Mouse (Mus musculus) stomach, postnatal 0 days (tissue): Measurements from ENCODE around the gene Nrl. TPM values are rescaled to one million over a fixed set of nuclear protein-coding genes. Genes with fewer than 3 reads are reported as not detected.

Experiments used
- ATAC-seq: fragments of 200-750 bp; cut with Nextera tagmentation; 2 replicates; pipeline ENCODE4 v1.8.0; 2017; ENCODE audit not compliant: low FRiP score, low TSS enrichment
- DNase-seq: peaks from one replicate; pipeline ENCODE4 v3.0.0-alpha.2; 2016; ENCODE audit warnings: low spot score
- H3K27ac ChIP-seq: fragments of 300-500 bp; sonication (generic); replicated peaks from 2 replicates; pipeline ENCODE4 v1.5.1; 2014; ENCODE audit warnings: mild to moderate bottlenecking, control low read depth
- H3K27me3 ChIP-seq: fragments of 300-500 bp; sonication (generic); 2 replicates; pipeline ENCODE4 v1.6.1; 2014; ENCODE audit warnings: low read length; ENCODE audit not compliant: control insufficient read depth, insufficient read depth
- H3K36me3 ChIP-seq: fragments of 300-500 bp; sonication (generic); 2 replicates; pipeline ENCODE4 v1.6.1; 2014; ENCODE audit warnings: low read length, mixed read lengths; ENCODE audit not compliant: control insufficient read depth, insufficient read depth
- H3K4me1 ChIP-seq: fragments of 300-500 bp; sonication (generic); replicated peaks from 2 replicates; pipeline ENCODE4 v1.6.1; 2014; ENCODE audit warnings: antibody characterized with exemption; ENCODE audit not compliant: control insufficient read depth, insufficient read depth
- H3K4me2 ChIP-seq: fragments of 300-500 bp; sonication (generic); replicated peaks from 2 replicates; pipeline ENCODE4 v1.6.1; 2014; ENCODE audit warnings: low read depth, mild to moderate bottlenecking, control low read depth, moderate library complexity
- H3K4me3 ChIP-seq: fragments of 300-500 bp; sonication (generic); 2 replicates; pipeline ENCODE4 v1.5.1; 2014; ENCODE audit warnings: low read depth, low read length, control low read depth
- H3K9ac ChIP-seq: fragments of 300-500 bp; sonication (generic); 2 replicates; pipeline ENCODE4 v1.6.1; 2014; ENCODE audit warnings: mild to moderate bottlenecking, low read length, control low read depth, mixed read lengths
- H3K9me3 ChIP-seq: fragments of 300-500 bp; sonication (generic); 2 replicates; pipeline ENCODE4 v1.6.1; 2016; ENCODE audit warnings: low read length; ENCODE audit not compliant: control insufficient read depth
- CTCF ChIP-seq: IDR thresholded peaks from 2 replicates; pipeline ENCODE4 v1.5.1; 2016; ENCODE audit warnings: antibody characterized with exemption, low read depth, mild to moderate bottlenecking, moderate library complexity
- EP300 ChIP-seq: optimal IDR thresholded peaks from 2 replicates; pipeline ENCODE3; 2016; ENCODE audit warnings: antibody characterized with exemption
- WGBS: fragments of 180-500 bp; shearing (Covaris S2); extraction: QIAGEN DNeasy Blood & Tissue Kit; methylation state at CpG from one replicate; pipeline ENCODE4 v1.1.7; 2014; 5-methylcytosine and 5-hydroxymethylcytosine counted together
- polyA plus RNA-seq: library from polyadenylated mRNA; unstranded; fragments of >200 nt; fragmentation: Nextera tagmentation; extraction: Ambion mirVana; gene quantifications from 2 replicates; pipeline ENCODE4 v1.2.1, GENCODE M21; 2015

Nrl gene
- polyA plus RNA-seq, 1 experiment from 2014 or later = not detected

GRCm38 (mm10) chr14:55544334-55544733 is 19.6 kb upstream of the Nrl start:
- no peak overlapping the region for H3K9ac ChIP-seq
- ATAC-seq (no peak), DNase-seq (no peak)
- TF ChIP-seq CTCF (no peak), EP300 (no peak)
- no peak overlapping the region for H3K27ac ChIP-seq
- H3K9me3 ChIP-seq = no peaks in the 10 kb centered on the region
- 77% methylated on average over 9 of the region's 9 CpGs for WGBS
- peaks cover 37% of the 10 kb centered on the region for H3K36me3 ChIP-seq
- H3K4me3 ChIP-seq = no peak overlapping the region
- H3K27me3 ChIP-seq = no peaks in the 10 kb centered on the region
- peaks cover 2% of the 10 kb centered on the region; the same call in 1 of the 2 replicates for H3K4me1 ChIP-seq
- no peak overlapping the region for H3K4me2 ChIP-seq

GRCm38 (mm10) chr14:55542268-55542667 is 17.5 kb upstream of the Nrl start:
- WGBS = 94% methylated on average over 12 of the region's 12 CpGs
- no peaks in the 10 kb centered on the region for H3K27me3 ChIP-seq
- no peak overlapping the region for H3K4me3 ChIP-seq
- H3K4me2 ChIP-seq = no peak overlapping the region
- H3K9ac ChIP-seq = no peak overlapping the region
- no peak overlapping the region for H3K27ac ChIP-seq
- peaks cover 2% of the 10 kb centered on the region; the same call in 1 of the 2 replicates for H3K4me1 ChIP-seq
- H3K9me3 ChIP-seq = no peaks in the 10 kb centered on the region
- no peak for DNase-seq
- H3K36me3 ChIP-seq = peaks cover 22% of the 10 kb centered on the region
- no peak for TF ChIP-seq CTCF
- no peak for TF ChIP-seq EP300
- ATAC-seq = no peak

GRCm38 (mm10) chr14:55540787-55541321 is 16.1 kb upstream of the Nrl start:
- peak; percentile 84 for DNase-seq
- TF ChIP-seq CTCF (no peak), EP300 (no peak)

GRCm38 (mm10) chr14:55540067-55540786 is 15.4 kb upstream of the Nrl start, which contains the start of gene Pck2:
Pck2 (plus strand) TSS chr14:55540266.
- Histone ChIP-seq H3K4me2 (peak within 1 kb of the TSS; percentile 87), H3K4me1 (peaks cover 2% of the 10 kb centered on the region; the same call in 1 of the 2 replicates), H3K9ac (peak within 1 kb of the TSS; percentile 72), H3K9me3 (no peaks in the 10 kb centered on the region), H3K36me3 (peaks cover 17% of the 10 kb centered on the region), H3K27me3 (no peaks in the 10 kb centered on the region), H3K27ac (peak within 1 kb of the TSS; percentile 92), H3K4me3 (peak within 1 kb of the TSS; percentile 64)
- WGBS = under 1% methylated on average over 32 of the region's 32 CpGs
- DNase-seq (peak; percentile 88), ATAC-seq (peak; percentile 96)
- TF ChIP-seq EP300 (no peak), CTCF (peak; percentile 29)

More at GRCm38 (mm10) chr14:55540787-55541321, 16.1 kb upstream of the Nrl start:
- Histone ChIP-seq H3K4me1 (peaks cover 2% of the 10 kb centered on the region; the same call in 1 of the 2 replicates), H3K27me3 (no peaks in the 10 kb centered on the region), H3K4me2 (peak overlapping the region; percentile 87), H3K4me3 (peak overlapping the region; percentile 64), H3K9ac (peak overlapping the region; percentile 72), H3K9me3 (no peaks in the 10 kb centered on the region), H3K36me3 (peaks cover 20% of the 10 kb centered on the region), H3K27ac (peak overlapping the region; percentile 92)
- peak; percentile 59 for ATAC-seq
- WGBS = 2% methylated on average over 10 of the region's 10 CpGs

GRCm38 (mm10) chr14:55536116-55536745 is 11.4 kb upstream of the Nrl start:
- no peaks in the 10 kb centered on the region for H3K9me3 ChIP-seq
- TF ChIP-seq EP300 (no peak), CTCF (peak; percentile 83)
- no peaks in the 10 kb centered on the region for H3K27me3 ChIP-seq
- peak; percentile 58 for DNase-seq
- H3K36me3 ChIP-seq = no peaks in the 10 kb centered on the region
- WGBS = 43% methylated on average over 6 of the region's 6 CpGs
- H3K4me1 ChIP-seq = peaks cover 2% of the 10 kb centered on the region; the same call in 1 of the 2 replicates
- H3K27ac ChIP-seq = no peak overlapping the region
- no peak overlapping the region for H3K9ac ChIP-seq
- no peak overlapping the region for H3K4me2 ChIP-seq
- H3K4me3 ChIP-seq = no peak overlapping the region
- ATAC-seq = no peak
